Mouse (Mus musculus): ENCODE results near the gene Cnppd1. TPM values are rescaled to one million over a fixed set of nuclear protein-coding genes. Genes with fewer than 3 reads are reported as not detected.
A peak's percentile ranks its signal among the peaks of the same experiment; 100 is the strongest.

The Cnppd1 gene
- total and polyA plus RNA-seq, 2 experiments: 26.4 to 44.3 TPM

DNA sequence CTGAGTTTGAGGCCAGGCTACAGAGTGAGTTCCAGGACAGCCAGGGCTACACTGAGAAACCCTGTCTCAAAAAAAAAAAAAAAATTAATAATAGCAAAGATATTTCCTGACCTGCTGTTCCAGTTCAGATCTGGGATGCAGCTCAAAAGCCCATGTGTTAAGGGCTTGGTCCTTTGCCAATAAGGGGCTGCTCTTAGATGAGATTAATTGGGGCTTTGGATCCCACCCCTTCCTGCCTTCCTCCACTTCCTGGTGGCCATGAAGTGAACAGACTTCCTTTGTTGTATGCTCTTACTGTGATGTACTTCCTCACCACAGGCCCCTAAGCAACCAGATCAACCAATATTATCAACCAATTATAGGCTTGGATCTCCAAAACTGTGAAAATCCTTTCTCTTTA lies 44.6 kb upstream of the Cnppd1 start:
- no peak overlapping the region for H3K9ac ChIP-seq (ENCODE audit: low read depth, low read length)
- H3K27me3 ChIP-seq (ENCODE audit: control insufficient read depth, insufficient read depth, low read length): no peaks in the 10 kb centered on the region
- peaks cover 13% of the 10 kb centered on the region for H3K4me1 ChIP-seq (ENCODE audit: control insufficient read depth, insufficient read depth, low read length)
- peaks cover 16% of the 10 kb centered on the region; the same call in 1 of the 2 replicates for H3K79me2 ChIP-seq (ENCODE audit: control insufficient read depth, insufficient read depth, low read length)
- H3K4me3 ChIP-seq (ENCODE audit: insufficient read depth, low read depth, low read length): no peak overlapping the region
- TF ChIP-seq POLR2A (IDR thresholded peaks at IDR 0.05; ENCODE audit: extremely low read depth, insufficient read depth, low read length) (no peak), CTCF (IDR thresholded peaks at IDR 0.05; ENCODE audit: low read depth, low read length) (no peak)
- H3K27ac ChIP-seq (replicated peaks; ENCODE audit: insufficient read depth, low read depth, low read length): no peak overlapping the region
- DNase-seq (ENCODE audit: extremely low read depth, low read depth, low spot score): no peak
- H3K36me3 ChIP-seq (ENCODE audit: control insufficient read depth, insufficient read depth, low read length): peaks cover 30% of the 10 kb centered on the region

DNA sequence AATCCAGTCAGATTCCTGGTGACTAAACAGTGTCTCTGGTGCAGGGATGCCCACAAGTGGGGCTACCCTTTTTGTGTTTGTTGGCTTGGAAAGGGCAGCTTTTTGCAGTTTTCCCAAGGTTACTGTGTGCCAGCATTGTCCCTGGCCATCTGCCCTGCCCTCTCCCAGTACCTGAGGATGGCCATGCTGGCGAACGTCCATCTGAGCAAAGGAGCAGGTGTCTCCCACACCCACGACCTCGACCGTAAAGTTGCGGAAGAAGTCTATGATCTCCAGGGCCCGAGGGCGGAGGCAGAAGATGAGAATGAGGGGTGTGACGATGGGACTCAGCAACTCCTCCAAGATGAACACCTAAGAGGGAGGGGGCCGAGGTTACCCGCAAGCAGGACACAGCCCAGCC lies 43.0 kb upstream of the Cnppd1 start:
- H3K36me3 ChIP-seq (ENCODE audit: control insufficient read depth, insufficient read depth, low read length): peaks cover 32% of the 10 kb centered on the region
- peaks cover 6% of the 10 kb centered on the region; the same call in 1 of the 2 replicates for H3K79me2 ChIP-seq (ENCODE audit: control insufficient read depth, insufficient read depth, low read length)
- no peak overlapping the region for H3K27ac ChIP-seq (replicated peaks; ENCODE audit: insufficient read depth, low read depth, low read length)
- H3K9ac ChIP-seq (ENCODE audit: low read depth, low read length): no peak overlapping the region
- peaks cover 9% of the 10 kb centered on the region for H3K4me1 ChIP-seq (ENCODE audit: control insufficient read depth, insufficient read depth, low read length)
- no peaks in the 10 kb centered on the region for H3K27me3 ChIP-seq (ENCODE audit: control insufficient read depth, insufficient read depth, low read length)
- 88% methylated on average over 11 of the region's 11 CpGs for WGBS
- no peak overlapping the region for H3K4me3 ChIP-seq (ENCODE audit: insufficient read depth, low read depth, low read length)
- TF ChIP-seq POLR2A (IDR thresholded peaks at IDR 0.05; ENCODE audit: extremely low read depth, insufficient read depth, low read length) (no peak), CTCF (IDR thresholded peaks at IDR 0.05; ENCODE audit: low read depth, low read length) (no peak)
- DNase-seq (ENCODE audit: extremely low read depth, low read depth, low spot score): no peak

DNA sequence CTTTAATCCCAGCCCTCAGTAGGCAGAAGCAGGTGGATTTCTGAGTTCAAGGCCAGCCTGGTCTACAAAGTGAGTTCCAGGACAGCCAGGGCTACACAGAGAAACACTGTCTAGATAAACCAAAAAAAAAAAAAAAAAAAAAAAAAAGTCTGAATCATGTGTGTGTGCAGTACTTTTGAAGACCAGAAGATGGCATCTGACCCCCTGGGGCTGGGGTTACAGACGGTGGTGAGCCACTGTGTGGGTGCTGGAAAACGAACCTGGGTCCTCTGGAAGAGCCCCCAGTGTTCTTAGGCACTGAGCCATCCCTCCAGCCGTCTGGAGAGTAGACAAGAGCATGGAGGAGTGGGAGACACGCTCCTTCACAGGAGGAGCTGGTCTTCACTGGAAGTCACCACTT lies 39.6 kb upstream of the Cnppd1 start:
- H3K9ac ChIP-seq (ENCODE audit: low read depth, low read length): no peak overlapping the region
- peaks cover 23% of the 10 kb centered on the region for H3K36me3 ChIP-seq (ENCODE audit: control insufficient read depth, insufficient read depth, low read length)
- no peak overlapping the region for H3K4me3 ChIP-seq (ENCODE audit: insufficient read depth, low read depth, low read length)
- 74% methylated on average over 4 of the region's 4 CpGs for WGBS
- no peaks in the 10 kb centered on the region for H3K27me3 ChIP-seq (ENCODE audit: control insufficient read depth, insufficient read depth, low read length)
- peaks cover 5% of the 10 kb centered on the region; the same call in 1 of the 2 replicates for H3K4me1 ChIP-seq (ENCODE audit: control insufficient read depth, insufficient read depth, low read length)
- H3K79me2 ChIP-seq (ENCODE audit: control insufficient read depth, insufficient read depth, low read length): no peaks in the 10 kb centered on the region
- TF ChIP-seq CTCF (IDR thresholded peaks at IDR 0.05; ENCODE audit: low read depth, low read length) (peak; percentile 29; the same call in 1 of the 2 replicates), POLR2A (IDR thresholded peaks at IDR 0.05; ENCODE audit: extremely low read depth, insufficient read depth, low read length) (no peak)
- no peak overlapping the region for H3K27ac ChIP-seq (replicated peaks; ENCODE audit: insufficient read depth, low read depth, low read length)
- no peak for DNase-seq (ENCODE audit: extremely low read depth, low read depth, low spot score)

DNA sequence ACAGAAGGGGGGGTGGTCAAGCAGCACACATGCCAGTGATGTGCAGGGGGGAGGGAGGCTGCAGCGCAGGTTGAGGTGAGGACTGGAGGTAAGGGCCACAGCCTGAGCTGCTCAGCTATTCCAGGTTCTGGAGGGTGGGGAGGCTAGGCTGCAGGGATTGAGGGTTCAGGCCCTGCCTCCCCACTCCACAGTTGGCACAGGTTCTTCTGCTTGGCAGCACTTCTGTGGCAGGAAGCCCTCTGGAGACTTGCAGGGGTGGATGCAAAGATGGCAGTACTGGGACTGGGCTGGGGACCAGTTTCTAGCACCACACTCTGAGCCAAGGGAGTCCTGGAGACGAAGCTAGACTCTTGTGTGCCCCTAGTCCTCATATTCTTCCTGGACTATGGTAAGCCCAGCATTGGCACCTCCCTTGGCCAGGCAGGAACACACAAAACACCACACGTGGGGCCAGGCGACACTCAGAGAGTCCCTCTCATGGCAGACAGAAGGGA lies 38.9 kb upstream of the Cnppd1 start:
- H3K27ac ChIP-seq (replicated peaks; ENCODE audit: insufficient read depth, low read depth, low read length): no peak overlapping the region
- H3K4me1 ChIP-seq (ENCODE audit: control insufficient read depth, insufficient read depth, low read length): peaks cover 5% of the 10 kb centered on the region; the same call in 1 of the 2 replicates

GRCm38 (mm10) chr1:75180741-75181140 lies 38.2 kb upstream of the Cnppd1 start:
- no peak overlapping the region for H3K27ac ChIP-seq (replicated peaks; ENCODE audit: insufficient read depth, low read depth, low read length)
- no peak for TF ChIP-seq CTCF (IDR thresholded peaks at IDR 0.05; ENCODE audit: low read depth, low read length)
- TF ChIP-seq POLR2A (IDR thresholded peaks at IDR 0.05; ENCODE audit: extremely low read depth, insufficient read depth, low read length): no peak
- peaks cover 5% of the 10 kb centered on the region; the same call in 1 of the 2 replicates for H3K4me1 ChIP-seq (ENCODE audit: control insufficient read depth, insufficient read depth, low read length)
- no peak overlapping the region for H3K4me3 ChIP-seq (ENCODE audit: insufficient read depth, low read depth, low read length)
- H3K9ac ChIP-seq (ENCODE audit: low read depth, low read length): no peak overlapping the region
- 41% methylated on average over 7 of the region's 7 CpGs for WGBS
- H3K27me3 ChIP-seq (ENCODE audit: control insufficient read depth, insufficient read depth, low read length): no peaks in the 10 kb centered on the region
- no peaks in the 10 kb centered on the region for H3K79me2 ChIP-seq (ENCODE audit: control insufficient read depth, insufficient read depth, low read length)
- peaks cover 29% of the 10 kb centered on the region for H3K36me3 ChIP-seq (ENCODE audit: control insufficient read depth, insufficient read depth, low read length)
- DNase-seq (ENCODE audit: extremely low read depth, low read depth, low spot score): no peak

More for the DNA sequence above, 38.9 kb upstream of the Cnppd1 start:
- TF ChIP-seq POLR2A (IDR thresholded peaks at IDR 0.05; ENCODE audit: extremely low read depth, insufficient read depth, low read length) (no peak), CTCF (IDR thresholded peaks at IDR 0.05; ENCODE audit: low read depth, low read length) (no peak)
- H3K9ac ChIP-seq (ENCODE audit: low read depth, low read length): no peak overlapping the region
- 90% methylated on average over 4 of the region's 4 CpGs for WGBS
- no peak overlapping the region for H3K4me3 ChIP-seq (ENCODE audit: insufficient read depth, low read depth, low read length)
- no peaks in the 10 kb centered on the region for H3K79me2 ChIP-seq (ENCODE audit: control insufficient read depth, insufficient read depth, low read length)
- H3K27me3 ChIP-seq (ENCODE audit: control insufficient read depth, insufficient read depth, low read length): no peaks in the 10 kb centered on the region
- no peak for DNase-seq (ENCODE audit: extremely low read depth, low read depth, low spot score)
- H3K36me3 ChIP-seq (ENCODE audit: control insufficient read depth, insufficient read depth, low read length): peaks cover 26% of the 10 kb centered on the region

GRCm38 (mm10) chr1:75180105-75180590 lies 37.6 kb upstream of the Cnppd1 start, which contains the start of gene Abcb6:
Gene Abcb6, minus strand, starts transcription at chr1:75180392.
- Histone ChIP-seq H3K27me3 (ENCODE audit: control insufficient read depth, insufficient read depth, low read length) (no peaks in the 10 kb centered on the region), H3K9ac (ENCODE audit: low read depth, low read length) (peak within 1 kb of the TSS; percentile 89), H3K27ac (replicated peaks; ENCODE audit: insufficient read depth, low read depth, low read length) (peak within 1 kb of the TSS; percentile 76), H3K79me2 (ENCODE audit: control insufficient read depth, insufficient read depth, low read length) (no peaks in the 10 kb centered on the region), H3K4me1 (ENCODE audit: control insufficient read depth, insufficient read depth, low read length) (peaks cover 5% of the 10 kb centered on the region; the same call in 1 of the 2 replicates), H3K4me3 (ENCODE audit: insufficient read depth, low read depth, low read length) (peak within 1 kb of the TSS; percentile 95), H3K36me3 (ENCODE audit: control insufficient read depth, insufficient read depth, low read length) (peaks cover 30% of the 10 kb centered on the region)
- DNase-seq (ENCODE audit: extremely low read depth, low read depth, low spot score): peak; percentile 94
- peak; percentile 72 for TF ChIP-seq POLR2A (IDR thresholded peaks at IDR 0.05; ENCODE audit: extremely low read depth, insufficient read depth, low read length)
- no peak for TF ChIP-seq CTCF (IDR thresholded peaks at IDR 0.05; ENCODE audit: low read depth, low read length)
- under 1% methylated on average over 31 of the region's 31 CpGs for WGBS

Measured in liver, adult 2 months (tissue).